Mouse (Mus musculus) C2C12 (cell line): ENCODE measurements around the gene Gm20388.

ENCODE experiments used
- CEBPB ChIP-seq: IDR thresholded peaks from one replicate; pipeline ENCODE4 v1.6.1; 2011; ENCODE audit warnings: low read depth, mild to moderate bottlenecking, control low read depth, moderate library complexity
- CTCF ChIP-seq: IDR thresholded peaks from one replicate; pipeline ENCODE4 v1.5.1; 2011; ENCODE audit not compliant: control insufficient read depth, insufficient read depth, insufficient read length
- MAX ChIP-seq: IDR thresholded peaks from one replicate; pipeline ENCODE4 v1.6.1; 2011; ENCODE audit warnings: mild to moderate bottlenecking, control low read depth
- MYOD1 ChIP-seq: IDR thresholded peaks from one replicate; pipeline ENCODE4 v1.6.1; 2011; ENCODE audit warnings: low read depth; ENCODE audit not compliant: control insufficient read depth, insufficient read length
- MYOG ChIP-seq: IDR thresholded peaks from one replicate; pipeline ENCODE4 v1.6.1; 2011; ENCODE audit not compliant: control insufficient read depth, insufficient read length; ENCODE audit errors: extremely low read depth

DNA sequence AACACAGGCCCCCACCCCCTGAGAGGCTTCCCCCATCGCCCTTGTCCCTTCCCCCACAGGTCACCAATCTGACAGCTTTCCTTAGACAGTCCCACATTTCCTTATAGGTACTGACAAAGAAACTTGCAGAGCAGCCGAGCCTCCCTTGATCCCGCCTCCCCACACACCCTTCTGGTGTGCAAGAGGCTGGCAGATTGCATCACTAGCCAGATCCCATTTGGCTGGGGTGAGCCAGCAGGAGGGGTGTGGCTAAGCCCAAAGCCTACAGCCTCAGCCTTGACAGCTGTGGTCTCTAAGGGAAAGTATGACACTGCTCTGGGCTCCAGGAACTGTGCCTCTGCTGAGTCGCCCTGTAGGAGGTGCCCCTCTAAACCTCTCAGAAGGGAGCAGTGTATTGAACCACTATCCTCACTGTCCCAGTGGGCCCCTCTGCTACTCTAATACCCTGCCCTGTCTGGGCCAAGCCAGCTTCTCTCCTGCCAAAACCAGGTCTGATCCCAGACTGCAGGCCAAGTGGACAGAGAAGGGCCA is 1987.8 kb downstream of the Gm20388 start:
- TF ChIP-seq CTCF (no peak), MAX (no peak), MYOD1 (peak; percentile 40), MYOG (no peak), CEBPB (peak; percentile 90)
